Mouse (Mus musculus) adrenal gland, adult (tissue): ENCODE measurements around the gene A230050P20Rik.

Experiments used
- DNase-seq, 2 experiments: peaks; one replicate each; pipeline ENCODE4 v3.0.0; 2022 to 2023; ENCODE audit warnings: low spot score in 1 of 2; ENCODE audit not compliant: inconsistent age in 2 of 2

The A230050P20Rik gene

DNA sequence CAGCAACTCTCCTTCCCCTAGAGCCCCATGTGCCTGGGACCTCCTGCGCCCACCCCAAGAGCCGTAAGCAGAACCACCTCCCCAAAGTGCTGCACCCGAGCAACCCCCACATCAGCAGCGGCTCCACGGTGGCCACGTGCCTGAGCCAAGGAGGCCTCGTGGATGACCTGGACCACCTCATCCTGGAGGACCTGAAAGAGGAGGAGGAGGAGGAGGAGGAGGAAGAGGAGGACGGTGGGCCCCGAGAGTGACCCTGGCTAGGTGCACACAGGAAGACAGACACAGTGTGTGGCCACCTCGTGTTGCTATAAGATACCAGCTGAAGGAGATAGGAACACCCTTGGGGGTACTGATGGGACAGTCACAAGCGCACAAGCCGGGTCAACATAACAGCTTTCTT is 5.1 kb downstream of the A230050P20Rik start:
- DNase-seq = no peak

DNA sequence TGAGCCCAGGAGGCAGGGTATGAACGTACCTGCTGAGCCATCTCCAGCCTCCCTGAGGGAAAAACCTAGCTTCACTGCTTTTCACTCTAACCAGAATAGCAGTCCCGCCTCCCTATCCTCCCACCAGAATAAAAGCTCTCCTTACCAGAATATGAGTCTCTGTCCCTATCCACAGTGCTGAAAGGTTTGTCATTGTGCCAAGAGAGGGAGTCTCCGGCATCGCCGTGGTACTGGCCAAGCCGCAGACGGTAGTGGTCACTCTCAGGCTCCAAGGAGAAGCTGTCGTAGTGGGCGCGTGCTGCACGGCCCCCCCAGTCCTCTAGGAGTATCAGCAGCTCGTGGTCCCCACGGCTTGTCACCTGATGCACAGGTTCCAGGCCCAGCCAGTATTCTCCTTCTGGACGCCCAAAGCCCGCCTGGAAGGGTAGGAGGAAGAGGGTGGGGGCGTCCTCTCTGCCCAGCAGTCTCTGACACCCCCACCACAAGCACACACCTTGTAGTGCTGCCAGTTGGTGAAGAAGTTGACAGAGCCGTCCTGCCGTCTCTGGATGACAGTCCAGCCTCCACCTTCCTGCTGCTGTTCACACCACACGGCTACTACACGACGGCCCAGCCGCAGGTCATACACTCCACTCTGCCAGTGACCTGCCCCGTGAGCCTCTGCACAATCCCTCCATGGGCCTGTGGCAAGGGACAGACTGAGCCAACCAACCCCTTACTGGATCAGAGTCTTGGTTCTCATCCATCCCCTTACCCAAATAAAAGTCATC is 6.8 kb downstream of the A230050P20Rik start:
- DNase-seq = peak; percentile 34 to 47

DNA sequence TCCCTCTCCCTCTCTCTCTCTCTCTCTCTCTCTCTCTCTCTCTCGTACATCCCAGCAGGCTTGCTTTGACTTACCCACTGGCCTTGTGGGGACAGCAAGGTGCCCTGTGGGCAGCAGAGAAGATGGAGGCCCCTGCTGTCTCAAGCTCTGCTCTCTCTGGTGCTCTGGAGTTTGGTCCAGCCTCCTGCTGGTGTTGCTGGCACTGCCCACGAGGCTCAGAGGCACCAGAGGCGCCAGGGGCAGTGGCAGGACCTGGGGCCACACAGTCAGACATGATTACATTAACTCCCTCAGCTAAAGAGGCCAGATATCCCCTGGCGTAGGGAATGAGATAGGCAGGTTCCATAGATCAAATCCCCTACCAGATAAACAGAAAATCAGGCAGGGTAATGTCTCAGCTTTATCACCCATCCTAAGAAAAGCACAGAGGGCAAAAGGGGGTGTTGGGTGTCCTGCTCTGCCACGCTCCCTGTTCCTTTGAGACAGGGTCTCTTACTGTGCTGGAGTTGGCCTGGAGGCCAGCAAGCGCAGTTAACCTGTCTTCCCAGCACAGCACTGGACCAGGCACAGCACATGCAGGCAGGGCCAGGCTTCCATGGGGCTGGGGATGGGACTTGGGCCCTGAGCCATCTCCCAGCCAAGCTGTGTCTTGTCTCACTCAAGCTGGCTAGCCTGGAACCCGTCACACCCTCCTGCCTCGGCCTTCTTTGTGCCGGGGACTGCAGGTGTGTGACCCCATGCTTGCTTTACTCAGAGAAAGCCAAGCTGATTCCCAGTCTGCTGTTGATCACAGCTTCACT is 8.1 kb downstream of the A230050P20Rik start:
- DNase-seq = peak; percentile 44 to 58

DNA sequence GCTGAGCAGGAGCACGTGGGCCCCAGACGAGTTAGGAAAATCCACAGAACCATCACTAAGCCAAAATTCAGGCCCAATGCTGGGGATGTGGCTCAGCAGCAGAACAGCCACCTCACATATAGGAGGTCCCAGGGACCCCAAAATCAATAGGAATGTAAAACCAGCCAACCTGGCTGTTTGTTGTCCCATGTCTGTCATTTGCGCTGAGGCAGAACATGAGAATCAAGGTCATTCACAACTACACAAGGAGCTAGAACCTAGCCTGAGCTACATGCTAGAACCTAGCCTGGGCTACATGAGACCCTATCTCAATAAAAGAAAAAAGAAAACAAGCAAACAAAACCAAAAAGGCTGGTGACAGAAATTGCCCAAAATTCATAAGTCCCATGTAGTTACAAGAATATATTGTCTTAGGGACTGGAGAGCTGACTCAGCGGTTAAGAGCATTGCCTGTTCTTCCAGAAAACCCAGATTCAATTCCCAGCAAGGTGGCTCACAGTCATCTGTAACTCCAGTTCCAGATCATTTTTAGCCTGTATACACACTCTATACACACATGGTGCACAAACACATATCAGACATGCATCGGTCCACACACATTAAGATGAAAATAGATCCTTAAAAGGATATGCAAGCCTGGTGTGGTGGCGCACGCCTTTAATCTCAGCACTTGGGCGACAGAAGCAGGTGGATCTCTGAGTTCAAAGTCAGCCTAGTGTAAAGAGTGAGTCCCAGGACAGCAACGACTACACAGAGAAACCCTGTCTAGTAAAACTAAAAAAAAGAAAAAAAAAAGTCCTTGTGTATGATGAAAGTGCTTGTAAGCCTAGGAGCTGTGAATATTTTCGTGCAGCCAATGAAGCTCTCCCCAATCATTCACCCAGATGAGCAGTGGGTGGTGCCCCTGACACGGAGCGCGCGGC is 8.9 kb downstream of the A230050P20Rik start:
- DNase-seq = no peak

DNA sequence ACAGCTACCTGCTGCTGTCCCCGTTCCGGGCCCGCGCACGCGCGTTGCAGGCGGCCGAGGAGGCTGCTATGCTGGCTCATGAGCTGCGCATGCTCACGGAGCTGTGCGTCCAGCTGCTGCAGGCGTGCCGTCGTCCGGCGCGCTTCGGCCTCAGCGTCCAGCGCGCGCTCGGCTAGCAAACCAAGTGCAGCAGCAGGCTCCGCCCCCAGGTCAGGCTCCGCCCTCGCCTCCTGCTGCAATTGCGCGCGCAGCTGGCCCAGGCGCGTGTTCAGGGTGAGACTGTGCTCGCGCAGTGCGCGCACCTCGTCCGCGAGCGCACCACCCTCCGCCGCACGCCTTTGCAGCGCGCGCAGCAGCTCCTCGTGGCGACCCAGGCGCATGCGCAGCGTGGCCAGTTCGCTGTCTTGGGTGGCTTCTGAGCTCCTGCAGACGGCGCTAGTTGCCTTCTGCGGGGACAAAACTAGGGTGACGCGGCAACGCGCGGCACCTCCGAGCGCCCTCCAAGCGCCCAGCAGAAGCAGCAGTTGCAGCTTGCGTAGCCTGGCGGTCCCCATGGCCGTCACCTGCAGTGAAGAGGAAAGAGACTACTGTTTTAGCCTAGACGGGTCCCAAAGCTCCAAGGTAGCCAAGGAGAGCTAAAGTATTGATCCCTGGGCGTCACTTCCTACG is 9.7 kb downstream of the A230050P20Rik start:
- DNase-seq = peak; percentile 100

DNA sequence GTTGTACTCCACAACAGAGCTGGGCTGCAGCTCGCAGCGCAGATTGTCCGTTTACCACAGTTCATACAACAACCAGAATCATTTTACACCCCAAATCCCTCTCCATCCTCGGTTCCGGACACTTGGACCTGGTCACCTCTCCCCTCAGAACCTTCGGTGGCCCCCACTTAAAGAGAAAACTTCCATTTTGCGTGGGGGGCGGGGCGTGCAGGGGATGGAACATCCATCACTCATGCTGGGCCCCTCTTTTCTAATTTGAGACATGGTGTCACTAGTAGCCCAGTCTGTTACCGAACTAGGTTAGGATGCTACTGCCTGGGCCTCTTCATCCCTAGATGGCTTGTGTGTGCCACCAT is 10.2 kb downstream of the A230050P20Rik start:
- no peak for DNase-seq

DNA sequence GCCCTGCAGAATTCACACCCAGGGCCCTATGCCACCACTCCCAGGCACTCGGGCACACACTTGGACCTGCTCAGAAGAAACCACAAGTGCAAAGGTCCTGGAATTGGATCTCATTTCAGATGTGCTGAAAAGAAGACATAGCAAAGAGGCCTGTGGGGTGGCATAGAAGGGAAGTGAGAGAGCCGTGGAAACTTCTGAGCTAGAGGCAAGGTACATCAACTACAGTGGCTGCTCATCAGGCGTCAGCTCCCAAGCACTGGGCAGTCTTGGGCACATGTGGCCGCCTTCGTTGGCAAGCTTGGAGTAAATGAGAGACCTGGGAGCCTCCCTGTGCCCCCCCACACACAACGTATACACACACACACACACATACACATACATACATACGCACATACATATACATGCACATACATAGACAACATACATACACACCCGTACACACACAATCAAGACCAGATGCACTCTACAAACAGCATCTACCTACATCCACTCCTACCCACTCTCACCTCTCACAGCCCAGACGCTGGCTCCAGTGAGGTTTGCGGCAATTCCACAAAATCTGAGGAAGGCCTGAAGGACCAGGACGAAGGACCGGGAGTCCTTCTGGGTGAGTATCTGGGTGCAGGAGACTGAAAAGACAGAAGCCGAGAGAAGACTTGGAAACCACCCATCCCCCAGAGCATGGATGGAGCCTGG is 10.8 kb downstream of the A230050P20Rik start, which contains the start of gene Angptl6:
Gene Angptl6 (minus strand): TSS at position 631 of the 696 bp plus-strand sequence.
- peak in 1 of 2 experiments; percentile 45 for DNase-seq

DNA sequence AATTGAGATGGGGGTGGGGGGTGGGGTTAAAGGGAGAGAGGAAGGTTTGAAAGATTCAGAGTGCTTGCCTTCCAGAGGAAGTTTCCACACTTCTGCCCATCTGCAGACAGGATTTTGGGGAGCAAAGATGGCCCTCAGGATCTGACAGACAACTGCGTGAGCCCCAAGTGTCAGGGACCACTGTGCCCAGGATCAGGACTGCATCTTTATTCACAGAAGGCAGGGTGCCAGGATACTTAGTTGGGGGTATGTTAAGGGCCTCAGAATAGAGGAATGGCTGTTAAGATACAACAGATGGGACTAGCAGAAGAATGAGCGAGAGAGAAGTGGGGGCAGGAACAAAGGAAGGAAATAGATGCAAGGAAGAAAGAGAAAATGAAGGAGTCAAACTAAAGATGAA is 18.1 kb downstream of the A230050P20Rik start:
- DNase-seq = no peak

DNA sequence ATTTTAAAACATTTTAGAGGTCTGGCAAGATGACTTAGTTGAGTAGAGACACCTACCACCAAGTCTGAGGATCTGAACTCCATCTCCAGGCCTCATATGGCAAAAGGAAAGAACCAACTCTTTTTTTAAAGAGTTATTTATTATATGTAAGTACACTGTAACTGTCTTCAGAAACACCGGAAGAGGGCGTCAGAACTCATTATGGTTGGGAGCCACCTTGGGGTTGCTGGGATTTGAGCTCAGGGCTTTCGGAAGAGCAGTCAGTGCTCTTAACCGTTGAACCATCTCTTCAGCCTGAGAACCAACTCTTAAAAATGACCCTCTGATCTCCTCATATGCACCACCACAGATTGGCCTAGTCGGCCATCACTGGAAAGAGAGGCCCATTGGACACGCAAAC is 18.7 kb downstream of the A230050P20Rik start:
- no peak for DNase-seq

DNA sequence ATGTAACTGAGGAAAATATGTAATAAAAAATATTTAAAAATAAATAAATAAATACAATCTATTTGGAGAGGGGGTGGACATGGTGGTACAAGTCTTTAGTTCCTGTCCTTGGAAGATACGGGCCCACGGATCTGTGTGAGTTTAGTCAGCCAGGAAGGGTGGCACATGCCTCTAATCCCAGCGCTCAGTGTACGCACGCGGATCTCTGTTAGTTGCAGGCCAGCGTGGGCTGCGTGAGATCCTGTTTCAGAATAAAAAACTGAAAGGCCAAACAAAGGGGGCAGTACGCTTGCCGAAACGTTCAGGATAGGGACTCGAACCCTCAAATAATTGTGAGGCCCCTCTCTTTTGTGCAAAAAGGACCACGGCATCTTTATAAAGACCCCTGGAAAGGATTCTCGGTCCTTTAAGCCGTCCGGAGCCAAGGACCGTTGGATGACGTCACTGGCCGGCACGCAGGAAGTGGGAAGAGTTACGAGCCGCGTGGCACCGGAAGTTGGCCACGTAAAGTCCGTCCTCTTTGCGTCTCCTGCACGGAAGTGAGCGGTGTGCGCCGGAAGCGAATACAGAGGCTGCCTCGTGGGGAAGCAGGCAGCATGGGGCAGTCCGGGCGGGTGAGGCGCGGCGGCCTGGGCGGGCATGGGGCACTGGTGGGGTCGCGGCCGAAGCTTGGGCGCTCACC is 19.4 kb downstream of the A230050P20Rik start, which contains the start of gene Ppan:
Gene Ppan (plus strand): TSS at position 472 of the 682 bp plus-strand sequence.
- DNase-seq = peak; percentile 97 to 99

DNA sequence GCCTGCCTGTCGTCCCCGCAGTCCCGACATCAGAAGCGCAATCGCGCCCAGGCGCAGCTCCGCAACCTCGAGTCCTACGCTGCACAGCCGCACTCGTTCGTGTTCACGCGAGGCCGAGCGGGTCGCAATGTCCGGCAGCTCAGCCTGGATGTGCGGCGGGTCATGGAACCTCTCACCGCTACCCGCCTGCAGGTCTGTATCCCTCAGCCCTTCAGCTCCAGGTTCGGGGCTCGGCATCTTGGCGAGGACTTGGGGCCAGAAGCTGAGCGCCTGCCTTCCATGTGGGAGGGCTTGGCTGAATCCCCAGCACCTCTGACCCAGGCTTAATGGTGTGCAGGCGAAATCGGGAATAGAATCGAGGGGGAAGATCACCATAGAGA is 19.9 kb downstream of the A230050P20Rik start:
- DNase-seq = no peak

DNA sequence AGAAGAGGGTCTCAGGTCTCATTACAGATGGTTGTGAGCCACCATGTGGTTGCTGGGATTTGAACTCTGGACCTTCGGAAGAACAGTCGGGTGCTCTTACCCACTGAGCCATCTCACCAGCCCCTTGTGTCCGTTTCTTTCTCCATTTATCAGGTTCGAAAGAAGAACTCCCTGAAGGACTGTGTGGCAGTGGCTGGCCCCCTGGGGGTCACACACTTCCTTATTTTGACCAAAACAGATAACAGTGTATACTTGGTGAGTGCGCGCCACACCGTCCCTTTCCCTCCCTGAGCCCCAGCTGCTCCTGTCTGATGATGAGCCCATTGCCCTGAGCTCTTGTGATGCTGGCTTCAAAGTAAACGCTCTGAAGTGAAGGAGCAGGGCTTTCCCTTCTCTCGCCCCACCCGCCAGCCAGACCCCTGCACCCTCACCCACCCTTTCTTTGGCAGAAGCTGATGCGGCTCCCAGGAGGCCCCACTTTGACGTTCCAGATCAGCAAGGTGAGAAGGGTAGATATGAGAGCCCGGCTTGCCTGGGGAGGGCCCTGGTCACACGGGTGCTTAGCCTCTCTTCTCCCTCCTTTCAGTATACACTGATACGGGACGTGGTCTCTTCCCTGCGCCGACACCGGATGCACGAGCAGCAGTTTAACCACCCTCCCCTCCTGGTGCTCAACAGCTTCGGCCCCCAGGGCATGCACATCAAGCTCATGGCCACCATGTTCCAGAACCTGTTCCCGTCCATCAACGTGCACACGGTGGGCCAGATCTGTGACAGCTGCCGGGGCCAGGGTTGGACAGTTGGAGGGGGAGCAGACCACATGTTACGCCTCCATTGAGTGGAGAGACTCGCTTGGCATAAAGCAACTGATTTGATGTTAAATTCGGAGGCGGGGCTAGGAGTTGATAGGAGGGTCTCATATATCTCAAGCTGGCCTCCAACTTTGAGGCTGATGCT is 21.0 kb downstream of the A230050P20Rik start:
- peak in 1 of 2 experiments; percentile 46 for DNase-seq

DNA sequence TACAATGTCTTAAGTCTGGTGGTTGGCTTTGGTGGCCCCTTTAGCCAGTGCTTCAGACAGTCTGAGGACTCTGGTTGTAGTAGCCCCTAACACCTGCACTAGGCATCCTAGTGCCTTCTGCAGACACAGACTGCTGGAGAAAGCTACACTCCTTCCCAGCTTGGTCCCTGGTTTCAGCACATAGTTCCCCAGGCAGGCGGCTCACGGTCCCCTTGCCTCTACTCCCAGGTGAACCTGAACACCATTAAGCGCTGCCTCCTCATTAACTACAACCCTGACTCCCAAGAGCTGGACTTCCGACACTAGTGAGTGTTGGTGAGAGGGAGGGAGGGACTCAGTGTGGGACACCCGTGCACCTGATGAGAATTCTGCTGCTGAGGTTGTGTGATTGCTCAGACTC is 22.0 kb downstream of the A230050P20Rik start:
- DNase-seq = no peak

DNA sequence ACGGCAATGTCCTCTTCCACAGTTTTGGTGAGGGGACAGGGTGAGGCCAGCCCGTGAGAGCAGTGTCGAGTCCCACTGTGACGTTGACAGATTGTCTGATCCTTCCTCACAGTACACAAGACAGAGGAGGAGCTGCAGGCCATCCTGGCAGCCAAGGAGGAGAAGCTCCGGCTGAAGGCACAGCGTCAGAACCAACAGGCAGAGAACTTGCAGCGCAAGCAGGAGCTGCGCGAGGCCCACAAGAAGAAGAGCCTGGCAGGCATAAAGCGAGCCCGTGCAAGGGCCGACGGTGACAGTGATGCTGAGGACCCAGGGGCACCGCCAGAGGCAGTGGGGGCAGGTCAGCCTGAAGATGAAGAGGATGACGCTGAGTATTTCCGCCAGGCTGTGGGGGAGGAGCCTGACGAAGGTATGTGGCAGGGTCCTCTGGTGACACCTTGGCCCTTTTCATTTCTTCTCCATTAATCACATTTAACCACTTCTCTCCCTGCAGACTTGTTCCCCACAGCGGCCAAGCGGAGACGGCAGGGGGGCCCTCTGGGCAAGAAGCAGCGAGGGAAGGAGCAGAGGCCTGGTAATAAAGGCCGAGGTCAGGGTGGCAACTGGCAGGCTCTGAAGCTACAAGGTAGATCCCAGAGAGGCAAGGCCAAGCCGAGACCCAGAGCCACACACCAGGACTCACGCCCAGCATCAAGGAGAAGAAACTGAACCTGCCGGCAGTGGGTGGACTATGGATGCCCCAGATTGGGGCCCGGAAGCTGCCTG is 23.1 kb downstream of the A230050P20Rik start:
- no peak for DNase-seq

DNA sequence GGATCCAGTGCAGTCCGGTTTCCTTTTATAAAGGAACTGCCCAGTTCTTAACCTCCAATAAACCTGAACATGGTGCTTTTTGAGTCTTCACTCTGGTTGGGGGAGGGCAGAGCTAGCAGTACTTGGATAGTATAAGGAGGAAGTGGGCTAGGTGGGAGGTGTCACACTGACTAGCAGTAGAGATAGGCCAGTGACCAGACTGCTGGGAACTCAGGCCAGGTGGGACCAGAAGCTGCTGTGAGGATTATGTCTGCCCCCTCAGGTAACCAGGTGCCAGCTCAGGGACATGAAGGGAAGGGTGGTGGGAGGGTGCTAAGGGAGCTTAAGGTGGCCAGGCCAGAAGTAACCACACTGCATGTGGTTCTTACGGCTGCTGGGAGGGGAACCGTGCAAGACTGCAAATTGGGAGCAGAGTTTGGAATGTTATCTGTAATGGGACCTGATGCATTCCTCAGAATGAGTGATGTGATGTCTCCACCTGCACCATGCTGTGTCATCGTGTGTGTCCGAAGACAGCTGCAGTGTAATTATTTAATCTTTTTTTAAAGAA is 23.7 kb downstream of the A230050P20Rik start:
- DNase-seq = peak in 1 of 2 experiments; percentile 35

DNA sequence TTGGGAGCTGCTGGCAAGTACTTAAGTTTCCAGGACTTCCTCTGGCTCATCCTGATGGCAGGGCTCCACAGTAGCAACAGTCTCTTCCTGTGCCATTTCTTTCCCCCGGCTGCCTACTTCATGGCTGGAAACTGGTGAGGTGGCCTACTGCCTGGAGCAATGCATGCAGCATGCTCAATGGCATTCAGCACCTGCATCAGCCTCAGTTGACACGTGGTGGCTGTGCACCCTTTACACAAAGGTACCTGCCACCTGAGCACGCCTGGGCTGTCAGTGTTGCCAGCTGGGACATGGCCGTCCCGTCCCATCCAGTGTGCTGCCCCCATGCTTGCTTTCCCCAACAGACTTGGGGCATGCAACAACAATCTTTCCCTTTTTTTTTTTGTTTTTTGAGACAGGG is 24.6 kb downstream of the A230050P20Rik start:
- DNase-seq = no peak
